In the genomic region with DNA sequence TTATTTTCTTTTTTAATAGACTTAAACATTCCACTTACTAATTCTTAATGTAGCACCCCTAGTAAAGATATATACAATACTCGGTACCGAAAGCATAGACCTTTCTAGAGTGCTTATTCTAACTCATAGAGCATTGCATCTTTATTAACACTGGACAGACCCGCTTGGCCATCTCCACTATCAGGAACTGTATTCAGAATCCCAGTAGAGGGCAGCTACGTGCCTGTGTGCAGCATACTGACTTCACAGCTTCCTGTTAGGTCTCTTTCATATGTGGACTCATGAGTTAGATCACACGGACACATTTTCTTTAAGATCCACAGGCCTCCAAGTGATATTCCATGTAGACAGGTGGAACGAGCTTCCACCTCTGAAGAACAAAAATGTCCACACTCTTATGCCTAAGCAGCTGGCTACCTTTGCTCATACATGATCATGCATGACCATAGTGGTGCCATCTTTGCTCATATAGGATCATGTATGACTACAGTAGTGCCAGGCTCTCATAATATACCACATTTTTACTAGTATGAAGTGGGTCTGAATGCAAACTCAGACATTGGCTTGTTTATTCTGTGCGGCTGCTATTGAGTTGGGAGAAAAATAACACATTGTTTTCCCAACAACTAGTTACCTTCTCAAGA, we compare ENCODE assay signal across 11 mouse cellular contexts.
DNase-seq lines count a peak whose midpoint lies in the region; ATAC-seq and TF ChIP-seq lines count a peak whose summit lies in the region.
"Had no signal": no experiment of that assay in that cellular context is flagged by ENCODE, and none has a peak within 500 bp of the region (broad histone marks: within the 10 kb centered on the region; RNA-seq: fewer than 3 reads in every experiment).

No protein-coding gene starts in this region.

- no peaks in the 10 kb centered on the region for H3K36me3 ChIP-seq in hindbrain, embryonic 11.5 days (ENCODE audit: control insufficient read depth, insufficient read depth, low read length)
- H3K36me3 ChIP-seq in hindbrain, embryonic 14.5 days (replicated peaks; ENCODE audit: control insufficient read depth, insufficient read depth): no peaks in the 10 kb centered on the region
- no peaks in the 10 kb centered on the region for H3K36me3 ChIP-seq in midbrain, embryonic 12.5 days
- H3K36me3 ChIP-seq in midbrain, embryonic 16.5 days (ENCODE audit: control insufficient read depth, insufficient read depth, low read length): no peaks in the 10 kb centered on the region
- H3K36me3 ChIP-seq in forebrain, embryonic 14.5 days (ENCODE audit: control insufficient read depth, insufficient read depth, low read length): no peaks in the 10 kb centered on the region
- no peaks in the 10 kb centered on the region for H3K36me3 ChIP-seq in midbrain, postnatal 0 days (ENCODE audit: insufficient read depth, low read length)
- H3K36me3 ChIP-seq: heart, embryonic 12.5 days; limb, embryonic 13.5 days; liver, embryonic 15.5 days; neural tube, embryonic 13.5 days had no signal

- 87% methylated on average over 7 of the region's 7 CpGs for WGBS in hindbrain, embryonic 11.5 days
- WGBS in hindbrain, embryonic 14.5 days: 86% methylated on average over 7 of the region's 7 CpGs
- 87% methylated on average over 7 of the region's 7 CpGs for WGBS in midbrain, embryonic 12.5 days
- 80% methylated on average over 7 of the region's 7 CpGs for WGBS in midbrain, embryonic 16.5 days
- WGBS in forebrain, embryonic 14.5 days: 85% methylated on average over 7 of the region's 7 CpGs
- WGBS in midbrain, postnatal 0 days: 83% methylated on average over 7 of the region's 7 CpGs

- peak; percentile 35; the same call in 1 of the 2 replicates for ATAC-seq in hindbrain, embryonic 11.5 days (ENCODE audit: low FRiP score)
- no peak; the same call in none of the 2 replicates for ATAC-seq in hindbrain, embryonic 14.5 days (ENCODE audit: low FRiP score)
- peak; percentile 43; the same call in 1 of the 2 replicates for ATAC-seq in midbrain, embryonic 12.5 days (ENCODE audit: low FRiP score, low read depth)
- no peak; the same call in 1 of the 2 replicates for ATAC-seq in midbrain, embryonic 16.5 days
- peak; percentile 20; the same call in 1 of the 2 replicates for ATAC-seq in forebrain, embryonic 14.5 days
- ATAC-seq in midbrain, postnatal 0 days (ENCODE audit: low FRiP score): peak; percentile 14; the same call in 1 of the 2 replicates

- no peaks in the 10 kb centered on the region for H3K27me3 ChIP-seq in hindbrain, embryonic 11.5 days (ENCODE audit: control insufficient read depth, insufficient read depth, low read length)
- no peaks in the 10 kb centered on the region for H3K27me3 ChIP-seq in hindbrain, embryonic 14.5 days (ENCODE audit: control insufficient read depth, insufficient read depth, low read length)
- H3K27me3 ChIP-seq in midbrain, embryonic 12.5 days: no peaks in the 10 kb centered on the region
- H3K27me3 ChIP-seq in midbrain, embryonic 16.5 days (ENCODE audit: control insufficient read depth, insufficient read depth, low read depth, low read length): no peaks in the 10 kb centered on the region
- H3K27me3 ChIP-seq in forebrain, embryonic 14.5 days (replicated peaks; ENCODE audit: control insufficient read depth, insufficient read depth, low read length): no peaks in the 10 kb centered on the region
- no peaks in the 10 kb centered on the region for H3K27me3 ChIP-seq in midbrain, postnatal 0 days (ENCODE audit: insufficient read depth, low read length)
- H3K27me3 ChIP-seq: heart, embryonic 12.5 days; limb, embryonic 13.5 days; liver, embryonic 15.5 days; neural tube, embryonic 13.5 days had no signal

- no peak overlapping the region for H3K9ac ChIP-seq in hindbrain, embryonic 11.5 days (ENCODE audit: low read depth, low read length)
- no peak overlapping the region for H3K9ac ChIP-seq in hindbrain, embryonic 14.5 days
- no peak overlapping the region for H3K9ac ChIP-seq in midbrain, embryonic 12.5 days (replicated peaks)
- H3K9ac ChIP-seq in midbrain, embryonic 16.5 days (ENCODE audit: low read depth, low read length): no peak overlapping the region
- H3K9ac ChIP-seq in forebrain, embryonic 14.5 days (ENCODE audit: low read length): no peak overlapping the region
- no peak overlapping the region for H3K9ac ChIP-seq in midbrain, postnatal 0 days (replicated peaks; ENCODE audit: low read length, poor library complexity, severe bottlenecking)
- H3K9ac ChIP-seq: heart, embryonic 12.5 days; limb, embryonic 13.5 days; liver, embryonic 15.5 days; neural tube, embryonic 13.5 days had no signal

- no peak overlapping the region for H3K4me3 ChIP-seq in hindbrain, embryonic 11.5 days (ENCODE audit: low read depth, low read length)
- H3K4me3 ChIP-seq in hindbrain, embryonic 14.5 days (replicated peaks; ENCODE audit: low read length): no peak overlapping the region
- no peak overlapping the region for H3K4me3 ChIP-seq in midbrain, embryonic 12.5 days
- no peak overlapping the region for H3K4me3 ChIP-seq in midbrain, embryonic 16.5 days (ENCODE audit: low read depth, low read length)
- no peak overlapping the region for H3K4me3 ChIP-seq in forebrain, embryonic 14.5 days (ENCODE audit: low read depth, low read length)
- no peak overlapping the region for H3K4me3 ChIP-seq in midbrain, postnatal 0 days (ENCODE audit: low read depth, low read length)
- no peak overlapping the region for H3K4me3 ChIP-seq in layer of hippocampus, adult 2 months
- H3K4me3 ChIP-seq: heart, embryonic 12.5 days; limb, embryonic 13.5 days; liver, embryonic 15.5 days; neural tube, embryonic 13.5 days had no signal

- no peaks in the 10 kb centered on the region for H3K9me3 ChIP-seq in hindbrain, embryonic 11.5 days (ENCODE audit: control insufficient read depth, low read length)
- no peaks in the 10 kb centered on the region for H3K9me3 ChIP-seq in hindbrain, embryonic 14.5 days (ENCODE audit: control insufficient read depth, low read length)
- H3K9me3 ChIP-seq in midbrain, embryonic 12.5 days: no peaks in the 10 kb centered on the region
- H3K9me3 ChIP-seq in midbrain, embryonic 16.5 days (replicated peaks; ENCODE audit: control insufficient read depth, low read length, poor library complexity, severe bottlenecking): no peaks in the 10 kb centered on the region
- H3K9me3 ChIP-seq in forebrain, embryonic 14.5 days (replicated peaks; ENCODE audit: control insufficient read depth, low read length): no peaks in the 10 kb centered on the region
- H3K9me3 ChIP-seq in midbrain, postnatal 0 days (ENCODE audit: low read length): no peaks in the 10 kb centered on the region
- H3K9me3 ChIP-seq: heart, embryonic 12.5 days; limb, embryonic 13.5 days; liver, embryonic 15.5 days; neural tube, embryonic 13.5 days had no signal

- no peak for TF ChIP-seq CTCF in midbrain, postnatal 0 days (IDR thresholded peaks at IDR 0.05)
- no peak for TF ChIP-seq CTCF in layer of hippocampus, adult 2 months (conservative IDR thresholded peaks at IDR 0.05)

- no peak overlapping the region for H3K4me2 ChIP-seq in hindbrain, embryonic 11.5 days (replicated peaks; ENCODE audit: low read depth, low read length)
- H3K4me2 ChIP-seq in hindbrain, embryonic 14.5 days (replicated peaks): no peak overlapping the region
- no peak overlapping the region for H3K4me2 ChIP-seq in midbrain, embryonic 12.5 days (replicated peaks)
- no peak overlapping the region for H3K4me2 ChIP-seq in midbrain, embryonic 16.5 days (ENCODE audit: low read length)
- H3K4me2 ChIP-seq in forebrain, embryonic 14.5 days (ENCODE audit: low read length): no peak overlapping the region
- H3K4me2 ChIP-seq in midbrain, postnatal 0 days (ENCODE audit: low read depth, low read length, poor library complexity, severe bottlenecking): no peak overlapping the region
- H3K4me2 ChIP-seq: heart, embryonic 12.5 days; limb, embryonic 13.5 days; liver, embryonic 15.5 days; neural tube, embryonic 13.5 days had no signal

- H3K4me1 ChIP-seq in hindbrain, embryonic 11.5 days (replicated peaks; ENCODE audit: control insufficient read depth, insufficient read depth, low read length): no peaks in the 10 kb centered on the region
- H3K4me1 ChIP-seq in hindbrain, embryonic 14.5 days (replicated peaks; ENCODE audit: control insufficient read depth, insufficient read depth, low read length): no peaks in the 10 kb centered on the region
- no peaks in the 10 kb centered on the region for H3K4me1 ChIP-seq in midbrain, embryonic 12.5 days
- no peaks in the 10 kb centered on the region for H3K4me1 ChIP-seq in midbrain, embryonic 16.5 days (ENCODE audit: control insufficient read depth, insufficient read depth, low read length)
- no peaks in the 10 kb centered on the region for H3K4me1 ChIP-seq in forebrain, embryonic 14.5 days (ENCODE audit: control insufficient read depth, insufficient read depth, low read length)
- no peaks in the 10 kb centered on the region for H3K4me1 ChIP-seq in midbrain, postnatal 0 days (ENCODE audit: insufficient read depth, low read length)
- H3K4me1 ChIP-seq: heart, embryonic 12.5 days; limb, embryonic 13.5 days; liver, embryonic 15.5 days; neural tube, embryonic 13.5 days had no signal

- no peak for DNase-seq in hindbrain, embryonic 11.5 days (ENCODE audit: low spot score)
- DNase-seq in hindbrain, embryonic 14.5 days (ENCODE audit: low spot score): no peak
- no peak for DNase-seq in forebrain, embryonic 14.5 days (ENCODE audit: low spot score)
- no peak for DNase-seq in midbrain, postnatal 0 days (ENCODE audit: low spot score)
- DNase-seq in layer of hippocampus, adult 2 months (ENCODE audit: low spot score in 2 of 2): no peak

- H3K27ac ChIP-seq in hindbrain, embryonic 11.5 days (ENCODE audit: low read depth, low read length): no peak overlapping the region
- H3K27ac ChIP-seq in hindbrain, embryonic 14.5 days: no peak overlapping the region
- no peak overlapping the region for H3K27ac ChIP-seq in midbrain, embryonic 12.5 days (replicated peaks)
- H3K27ac ChIP-seq in midbrain, embryonic 16.5 days (ENCODE audit: low read length): no peak overlapping the region
- H3K27ac ChIP-seq in forebrain, embryonic 14.5 days (ENCODE audit: low read depth, low read length): no peak overlapping the region
- H3K27ac ChIP-seq in midbrain, postnatal 0 days (ENCODE audit: low read depth, low read length): no peak overlapping the region
- H3K27ac ChIP-seq in layer of hippocampus, adult 2 months: no peak overlapping the region
- H3K27ac ChIP-seq: limb, embryonic 13.5 days; liver, embryonic 15.5 days; neural tube, embryonic 13.5 days had no signal

Comparison
In these comparisons a context has a peak if more than half of its experiments do, and no peak if none do; other contexts are left out.
1. ATAC-seq: peak in hindbrain, embryonic 11.5 days (single experiment), midbrain, embryonic 12.5 days (single experiment), forebrain, embryonic 14.5 days (single experiment) and midbrain, postnatal 0 days (single experiment); none in hindbrain, embryonic 14.5 days (single experiment) and midbrain, embryonic 16.5 days (single experiment).